Mouse (Mus musculus): ENCODE data around the gene Htr1d. TPM values are rescaled to one million over a fixed set of nuclear protein-coding genes. Genes with fewer than 3 reads are reported as not detected.

Gene Htr1d
- total RNA-seq, 2 experiments from 2014 or later: not detected

DNA sequence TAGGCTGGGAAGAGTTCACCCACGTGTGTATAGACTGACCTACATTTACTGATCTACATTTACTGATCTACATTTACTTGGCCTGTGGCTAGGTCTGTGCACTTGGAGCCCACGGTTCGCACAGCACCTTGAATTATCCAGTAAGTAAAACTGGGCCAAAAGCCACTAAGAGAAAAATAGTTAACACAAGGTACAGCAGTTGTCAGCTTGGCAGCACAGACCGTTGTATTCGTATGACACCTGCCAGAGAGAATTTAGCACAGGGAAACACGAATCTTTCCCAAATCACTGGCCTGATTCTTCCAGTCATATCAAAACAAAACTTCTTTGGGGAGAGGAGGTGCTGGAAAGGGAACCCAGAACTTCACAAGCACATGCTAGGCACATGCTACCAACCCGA is 35.0 kb downstream of the Htr1d start:
- no peak for DNase-seq
- intact Hi-C loops (cut with DNase I): loop anchor here (5.0 kb wide), 1 partner anchor 144 kb away; the partner anchor contains the start of gene Kdm1a
- no peak for TF ChIP-seq CTCF (IDR thresholded peaks at IDR 0.05)

DNA sequence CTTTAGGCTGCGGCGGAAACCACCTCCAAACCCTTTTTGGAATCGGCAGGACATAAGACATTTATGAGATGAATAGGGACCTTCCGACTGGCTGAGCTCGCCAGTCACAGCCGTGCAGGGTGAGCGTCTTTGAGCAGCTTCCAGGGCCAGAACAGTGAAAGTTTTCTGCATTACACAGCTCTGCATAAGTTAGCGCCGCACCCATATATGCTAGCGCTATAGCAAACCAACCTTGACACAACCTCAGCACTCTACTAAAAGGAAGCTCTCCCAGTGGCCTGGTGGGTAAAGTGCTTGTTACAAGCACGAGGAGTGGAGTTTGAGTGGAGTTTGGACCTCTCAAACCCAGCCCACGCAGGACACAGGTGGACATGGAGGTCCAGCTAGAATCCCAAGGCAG is 35.9 kb downstream of the Htr1d start:
- intact Hi-C loops (cut with DNase I): loop anchor here (5.0 kb wide), 1 partner anchor 143 kb away; the partner anchor contains the start of gene Kdm1a
- Histone ChIP-seq H3K27ac (peak overlapping the region; percentile 24; the same call in 1 of the 2 replicates), H3K4me3 (0 out of 2 replicates have a peak overlapping the region, but pooled peaks have one; percentile 2)
- no peak for DNase-seq
- no peak for TF ChIP-seq CTCF (IDR thresholded peaks at IDR 0.05)

More for the DNA sequence above, 35.0 kb downstream of the Htr1d start:
- no peak overlapping the region for H3K27ac ChIP-seq
- no peak overlapping the region for H3K4me3 ChIP-seq

DNA sequence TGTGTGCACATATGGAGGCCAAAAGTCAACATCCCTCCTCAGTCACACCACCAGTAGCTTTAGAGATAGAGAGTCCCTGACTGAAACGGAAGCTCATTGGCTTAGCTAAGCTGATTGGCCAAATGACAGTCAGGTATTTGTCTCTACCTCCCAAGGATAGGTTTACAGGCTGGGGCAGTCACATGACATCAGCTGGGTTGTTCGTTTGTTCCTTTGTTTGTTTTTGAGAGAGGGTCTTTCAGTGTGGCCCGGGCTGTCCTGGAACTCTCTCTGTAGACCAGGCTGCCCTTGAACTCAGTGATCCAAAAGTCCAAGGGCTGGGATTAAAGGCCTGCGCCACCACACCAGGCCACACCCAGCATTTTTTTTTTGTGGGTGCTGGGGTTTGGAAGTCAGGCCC is 37.9 kb downstream of the Htr1d start:
- TF ChIP-seq CTCF (IDR thresholded peaks at IDR 0.05): no peak
- intact Hi-C loops (cut with DNase I): no loop called here
- Histone ChIP-seq H3K27ac (peak overlapping the region; percentile 93), H3K4me3 (0 out of 2 replicates have a peak overlapping the region, but pooled peaks have one; percentile 88)
- DNase-seq: no peak

DNA sequence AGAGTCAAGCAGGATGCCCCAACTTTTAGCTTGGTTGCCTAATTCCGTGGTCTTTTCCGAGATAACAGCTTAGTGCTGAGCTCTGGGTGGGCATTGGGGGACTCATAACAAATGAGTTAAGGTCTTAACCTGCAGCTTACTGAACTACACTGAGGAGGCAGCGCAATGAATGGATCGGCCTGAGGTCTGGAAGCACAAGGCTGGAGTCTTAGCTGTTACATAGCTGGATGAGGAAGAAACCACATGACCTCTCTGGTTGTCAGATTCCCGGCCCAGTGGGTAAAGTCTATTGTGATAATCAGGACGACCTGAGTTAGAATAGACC is 38.4 kb downstream of the Htr1d start:
- no peak for DNase-seq
- no peak for TF ChIP-seq CTCF (IDR thresholded peaks at IDR 0.05)
- intact Hi-C loops (cut with DNase I): no loop called here
- H3K27ac ChIP-seq: peak overlapping the region; percentile 93
- H3K4me3 ChIP-seq: peak overlapping the region; percentile 88

DNA sequence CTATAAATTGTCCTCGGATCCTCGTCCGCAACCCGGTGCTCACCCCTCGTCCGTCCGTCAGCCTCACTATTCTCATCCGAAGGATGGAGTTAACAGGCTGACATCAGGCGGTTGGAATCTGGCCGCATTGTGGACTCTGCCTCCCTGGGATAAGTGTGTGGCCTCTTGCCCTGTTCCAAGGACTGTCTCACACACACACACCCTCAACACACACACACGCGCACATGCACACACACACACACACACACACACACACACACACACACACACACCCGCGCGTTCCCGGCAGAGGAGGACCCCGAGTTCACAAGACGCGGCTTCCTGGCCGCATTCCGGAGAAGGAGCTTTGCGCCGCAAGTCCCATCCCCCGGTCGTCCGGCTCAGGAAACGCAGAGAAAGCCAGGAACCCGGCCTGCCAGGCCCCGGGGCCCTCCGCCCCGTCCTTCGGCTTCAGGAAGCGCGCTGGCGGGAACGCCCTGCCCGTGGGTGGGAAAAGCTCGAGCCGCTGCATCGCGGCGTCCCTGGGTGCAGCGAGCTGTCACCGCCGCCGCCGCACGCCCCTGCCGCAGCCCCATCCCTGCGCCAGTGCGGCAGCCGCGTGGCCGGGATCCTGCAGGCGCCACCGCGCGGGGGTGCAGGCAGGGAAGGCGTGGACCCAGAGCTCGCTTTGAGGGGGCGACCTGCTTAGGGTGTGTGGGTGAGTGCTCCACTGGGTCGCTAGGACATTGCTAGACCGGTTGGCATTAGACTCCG is 38.9 kb downstream of the Htr1d start, which contains the start of gene 6030445D17Rik:
Gene 6030445D17Rik (plus strand): TSS at position 165 of the 753 bp plus-strand sequence.
- DNase-seq: peak; percentile 88
- no peak; the same call in 1 of the 2 replicates for TF ChIP-seq CTCF (IDR thresholded peaks at IDR 0.05)
- Histone ChIP-seq H3K27ac (peak within 1 kb of the TSS; percentile 93), H3K4me3 (peak within 1 kb of the TSS; percentile 88)
- intact Hi-C loops (cut with DNase I): no loop called here

DNA sequence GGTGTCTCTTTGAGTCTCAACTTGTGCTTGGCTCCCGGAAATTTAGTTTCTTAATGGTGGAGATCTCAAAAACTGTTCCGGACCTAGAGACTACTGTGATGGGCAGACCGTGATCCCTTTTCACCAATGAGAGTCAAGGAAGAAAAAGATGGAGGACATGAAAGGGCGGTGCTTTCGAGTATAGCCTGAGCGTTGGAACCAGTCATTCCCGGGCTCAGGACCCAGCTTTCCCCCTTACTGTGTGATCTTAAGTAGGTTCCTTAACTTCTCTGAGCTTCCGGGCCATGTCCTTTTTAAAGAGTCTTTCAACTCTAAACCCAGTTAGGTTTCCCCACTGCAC is 39.5 kb downstream of the Htr1d start:
- TF ChIP-seq CTCF (IDR thresholded peaks at IDR 0.05): no peak
- no peak for DNase-seq
- intact Hi-C loops (cut with DNase I): no loop called here
- peak overlapping the region; percentile 88 for H3K4me3 ChIP-seq
- peak overlapping the region; percentile 93 for H3K27ac ChIP-seq

DNA sequence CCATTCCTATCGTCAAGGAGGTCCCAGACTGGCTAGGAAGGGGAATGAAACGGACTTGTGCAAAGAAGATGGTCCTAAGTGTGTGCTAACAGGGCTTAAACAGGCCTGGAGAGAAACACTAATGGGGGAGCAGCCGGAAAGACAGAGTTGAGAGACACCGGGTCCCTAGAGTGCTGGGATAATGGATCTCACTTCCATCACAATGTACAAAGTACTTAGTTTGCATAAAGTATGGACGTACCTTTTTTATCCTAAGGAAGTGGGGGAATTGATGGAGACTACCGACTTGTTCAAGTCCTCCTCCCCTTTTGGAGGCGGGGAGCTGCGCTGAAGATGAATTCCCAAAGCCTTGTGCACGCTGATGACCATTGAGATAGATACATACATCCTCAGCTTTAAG is 40.1 kb downstream of the Htr1d start:
- intact Hi-C loops (cut with DNase I): no loop called here
- Histone ChIP-seq H3K4me3 (peak overlapping the region; percentile 88), H3K27ac (peak overlapping the region; percentile 93)
- TF ChIP-seq CTCF (IDR thresholded peaks at IDR 0.05): no peak
- no peak for DNase-seq

DNA sequence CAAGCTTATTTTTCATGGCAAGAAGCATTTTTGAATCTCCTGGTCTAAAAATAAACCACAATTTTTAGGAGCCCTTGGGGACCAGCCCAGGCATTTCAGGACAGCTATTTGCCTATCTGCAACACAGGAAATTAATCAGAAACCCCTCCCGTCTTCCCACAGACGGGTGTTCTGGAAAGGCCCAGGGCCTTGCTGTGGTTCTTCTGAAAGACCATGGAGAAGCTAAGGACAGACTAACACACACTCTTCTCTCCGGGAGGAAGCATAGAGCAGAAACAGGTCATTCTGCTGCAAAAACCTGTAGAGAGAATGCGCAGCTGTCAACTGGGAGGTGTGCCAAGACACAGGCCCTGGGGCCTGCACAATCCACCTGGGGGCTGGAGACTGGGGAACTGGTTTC is 42.9 kb downstream of the Htr1d start:
- peak; percentile 48 for DNase-seq
- Histone ChIP-seq H3K27ac (peak overlapping the region; percentile 83), H3K4me3 (0 out of 2 replicates have a peak overlapping the region, but pooled peaks have one; percentile 14)
- intact Hi-C loops (cut with DNase I): no loop called here
- no peak for TF ChIP-seq CTCF (IDR thresholded peaks at IDR 0.05)

DNA sequence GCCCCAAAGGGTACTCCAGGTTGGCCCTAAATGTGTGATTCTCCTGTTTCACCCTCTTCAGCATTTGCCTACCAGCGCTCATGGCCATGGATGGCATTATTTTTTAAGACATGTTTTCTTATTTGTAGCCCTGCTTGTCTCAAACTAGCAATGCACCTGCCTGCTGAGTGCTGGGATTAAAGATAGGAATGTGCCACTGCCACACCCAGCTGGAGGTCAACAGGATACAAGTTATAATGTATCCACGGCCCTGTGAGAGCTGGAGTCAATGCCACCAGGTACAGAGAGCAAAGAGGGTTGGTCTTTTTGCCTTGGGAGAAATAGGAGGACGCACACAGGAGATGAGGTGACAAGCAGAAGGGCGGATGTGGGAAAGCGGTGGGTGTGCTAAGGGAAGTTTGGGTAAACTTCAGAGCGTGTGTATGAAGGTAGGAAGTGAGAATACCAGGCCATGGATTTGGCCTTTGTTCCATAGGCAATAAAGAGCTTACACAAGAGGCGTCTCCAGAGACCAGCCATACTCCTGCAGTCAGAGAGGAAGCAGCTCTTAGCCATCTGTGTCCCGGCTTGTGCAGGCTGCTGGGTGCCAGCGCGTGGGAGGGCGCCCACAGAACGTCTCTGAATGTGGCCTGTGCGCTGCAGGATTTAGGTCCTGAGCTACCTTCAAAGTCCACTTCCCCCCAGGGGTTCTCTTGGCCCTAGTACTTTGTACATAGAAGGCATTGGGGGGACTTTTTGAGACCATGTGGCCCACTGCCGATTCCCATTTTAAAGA is 45.4 kb downstream of the Htr1d start:
- intact Hi-C loops (cut with DNase I): no loop called here
- Histone ChIP-seq H3K27ac (peak overlapping the region; percentile 95), H3K4me3 (peak overlapping the region; percentile 90)
- no peak for DNase-seq
- no peak for TF ChIP-seq CTCF (IDR thresholded peaks at IDR 0.05)

DNA sequence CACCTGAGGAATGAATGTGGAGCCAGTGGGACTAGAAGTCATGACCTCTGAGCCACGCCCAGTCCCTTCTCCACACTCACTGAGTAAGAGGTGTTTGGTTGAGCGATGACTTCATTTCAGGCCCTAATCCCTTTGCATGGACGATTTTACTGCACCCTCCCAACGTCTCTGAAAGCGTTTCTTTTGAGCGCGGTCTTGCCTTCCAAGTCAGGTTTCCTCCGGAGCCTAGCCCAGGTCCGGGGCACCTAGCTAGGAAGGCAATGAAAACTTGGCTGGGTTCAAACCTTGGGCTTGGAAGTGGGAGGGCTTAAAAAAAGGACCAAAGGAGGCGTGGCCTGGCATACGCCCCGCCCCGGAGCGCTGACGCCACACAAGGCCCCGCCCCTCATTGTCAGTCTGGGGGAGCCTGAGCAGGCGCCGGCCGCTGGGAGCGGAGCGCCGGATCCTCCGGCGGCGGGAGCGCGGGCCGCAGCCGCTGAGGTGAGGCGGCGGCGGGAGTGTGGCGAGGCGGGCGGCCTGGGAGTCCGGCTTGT is 46.1 kb downstream of the Htr1d start, which contains the start of gene Luzp1:
Gene Luzp1 (plus strand): TSS at position 391 of the 533 bp plus-strand sequence.
- Histone ChIP-seq H3K4me3 (peak within 1 kb of the TSS; percentile 90), H3K27ac (peak within 1 kb of the TSS; percentile 95)
- peak; percentile 16 for TF ChIP-seq CTCF (IDR thresholded peaks at IDR 0.05)
- intact Hi-C loops (cut with DNase I): no loop called here
- DNase-seq: peak; percentile 93

DNA sequence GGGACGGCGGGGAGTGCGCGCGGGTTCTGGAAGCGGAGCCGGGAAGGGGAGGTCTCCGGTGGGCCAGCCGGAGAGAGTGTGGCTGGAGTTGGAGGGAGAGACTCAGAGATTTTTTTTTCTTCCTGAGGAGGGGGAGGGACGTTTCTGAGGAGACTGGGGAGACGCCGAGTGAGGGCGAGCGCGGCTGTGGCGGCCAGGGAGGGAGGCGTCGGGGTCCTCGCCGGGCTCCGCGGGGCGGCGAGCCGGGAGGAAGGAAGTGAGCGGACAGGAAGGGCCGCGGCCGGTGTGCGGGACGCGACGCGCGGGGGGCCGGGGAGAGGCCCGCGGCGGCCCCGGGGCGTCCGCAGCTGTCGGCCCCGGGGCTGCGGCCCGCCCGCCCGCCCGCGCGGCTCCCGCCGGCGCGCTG is 46.6 kb downstream of the Htr1d start:
- intact Hi-C loops (cut with DNase I): loop anchor here (2.0 to 5.0 kb wide), 2 partner anchors 19 to 42 kb away; no protein-coding TSS in a partner anchor
- no peak for DNase-seq
- Histone ChIP-seq H3K4me3 (peak overlapping the region; percentile 90), H3K27ac (peak overlapping the region; percentile 95)
- no peak for TF ChIP-seq CTCF (IDR thresholded peaks at IDR 0.05)

DNA sequence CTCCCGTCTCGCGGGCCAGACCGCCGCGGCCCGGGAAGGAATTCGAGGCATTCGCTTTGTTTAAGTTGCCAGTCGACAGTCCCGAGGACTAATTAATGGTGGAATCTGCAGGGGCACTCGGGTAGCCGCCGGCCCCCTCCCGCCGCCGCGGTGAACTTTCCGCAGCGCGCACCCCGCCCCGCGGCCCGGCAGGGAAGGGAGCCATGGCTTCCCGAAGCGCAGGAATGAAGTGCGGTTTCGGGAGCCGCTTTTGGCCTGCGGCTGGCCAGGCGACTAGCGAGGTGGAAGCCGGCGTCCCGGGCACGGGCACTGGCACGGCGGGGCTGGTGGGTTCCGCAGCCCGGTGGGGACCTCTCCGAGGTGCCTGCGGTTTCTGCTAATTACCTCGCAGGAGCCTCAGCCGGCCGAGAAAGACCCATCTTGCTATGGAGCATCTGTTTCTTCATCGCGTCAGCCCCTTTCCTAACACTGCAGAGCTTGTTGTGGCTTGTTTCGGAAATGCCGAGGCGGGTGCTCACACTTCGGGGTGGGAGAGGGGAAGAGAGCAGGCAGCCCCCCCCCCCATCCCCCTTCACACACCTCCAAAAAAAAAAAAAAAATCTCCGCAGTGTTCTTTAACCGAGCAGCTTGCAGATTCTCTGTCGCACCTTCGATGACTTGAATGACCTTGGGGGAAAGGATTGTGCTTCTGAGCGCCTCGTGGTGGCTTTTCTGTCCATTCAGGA is 47.2 kb downstream of the Htr1d start:
- peak overlapping the region; percentile 90 for H3K4me3 ChIP-seq
- peak; percentile 67 for DNase-seq
- H3K27ac ChIP-seq: peak overlapping the region; percentile 95
- intact Hi-C loops (cut with DNase I): loop anchor here (2.0 to 5.0 kb wide), 2 partner anchors 18 to 42 kb away; no protein-coding TSS in a partner anchor
- TF ChIP-seq CTCF (IDR thresholded peaks at IDR 0.05): no peak

All from gastrocnemius, adult 2 months (tissue).